Mouse (Mus musculus) intestine, postnatal 0 days (tissue): ENCODE measurements around the gene Phf20. TPM values are rescaled to one million over a fixed set of nuclear protein-coding genes. Genes with fewer than 3 reads are reported as not detected.

Source experiments
- ATAC-seq: fragments of 200-750 bp; cut with Nextera tagmentation; 2 replicates; pipeline ENCODE4 v1.8.0; 2017; ENCODE audit warnings: mild to moderate bottlenecking, moderate TSS enrichment, moderate library complexity
- H3K27ac ChIP-seq: fragments of 300-500 bp; sonication (generic); 2 replicates; pipeline ENCODE4 v1.5.1; 2014; ENCODE audit warnings: mild to moderate bottlenecking, low read depth, low read length, moderate library complexity
- H3K27me3 ChIP-seq: fragments of 300-500 bp; sonication (generic); replicated peaks from 2 replicates; pipeline ENCODE4 v1.6.1; 2014; ENCODE audit warnings: low read length, mixed read lengths; ENCODE audit not compliant: control insufficient read depth, insufficient read depth
- H3K36me3 ChIP-seq: fragments of 300-500 bp; sonication (generic); 2 replicates; pipeline ENCODE4 v1.6.1; 2014; ENCODE audit warnings: mild to moderate bottlenecking, moderate library complexity; ENCODE audit not compliant: control insufficient read depth, insufficient read depth
- H3K4me1 ChIP-seq: fragments of 300-500 bp; sonication (generic); replicated peaks from 2 replicates; pipeline ENCODE4 v1.6.1; 2014; ENCODE audit warnings: antibody characterized with exemption, low read length, mixed read lengths; ENCODE audit not compliant: control insufficient read depth, insufficient read depth
- H3K4me2 ChIP-seq: fragments of 300-500 bp; sonication (generic); replicated peaks from 2 replicates; pipeline ENCODE4 v1.6.1; 2014; ENCODE audit warnings: low read depth, mild to moderate bottlenecking, moderate library complexity
- H3K4me3 ChIP-seq: fragments of 300-500 bp; sonication (generic); 2 replicates; pipeline ENCODE4 v1.5.1; 2014; ENCODE audit warnings: low read depth, low read length
- H3K9ac ChIP-seq: fragments of 300-500 bp; sonication (generic); 2 replicates; pipeline ENCODE4 v1.6.1; 2014; ENCODE audit warnings: mild to moderate bottlenecking, low read depth, low read length
- H3K9me3 ChIP-seq: fragments of 300-500 bp; sonication (generic); 2 replicates; pipeline ENCODE4 v1.6.1; 2016; ENCODE audit warnings: mixed run types; ENCODE audit not compliant: control insufficient read depth
- CTCF ChIP-seq: sonication (generic); IDR thresholded peaks from 2 replicates; pipeline ENCODE4 v1.5.1; 2016; ENCODE audit warnings: low read depth, mild to moderate bottlenecking, control low read depth, antibody characterized with exemption, moderate library complexity
- WGBS: fragments of 180-500 bp; shearing (Covaris S2); extraction: QIAGEN DNeasy Blood & Tissue Kit; methylation state at CpG from one replicate; pipeline ENCODE4 v1.1.7; 2014; 5-methylcytosine and 5-hydroxymethylcytosine counted together
- polyA plus RNA-seq: library from polyadenylated mRNA; unstranded; fragments of >200 nt; fragmentation: Nextera tagmentation; extraction: Ambion mirVana; gene quantifications from 2 replicates; pipeline ENCODE4 v1.2.1, GENCODE M21; 2015

Gene Phf20
- polyA plus RNA-seq, 1 experiment from 2014 or later, result 20.9 TPM

DNA sequence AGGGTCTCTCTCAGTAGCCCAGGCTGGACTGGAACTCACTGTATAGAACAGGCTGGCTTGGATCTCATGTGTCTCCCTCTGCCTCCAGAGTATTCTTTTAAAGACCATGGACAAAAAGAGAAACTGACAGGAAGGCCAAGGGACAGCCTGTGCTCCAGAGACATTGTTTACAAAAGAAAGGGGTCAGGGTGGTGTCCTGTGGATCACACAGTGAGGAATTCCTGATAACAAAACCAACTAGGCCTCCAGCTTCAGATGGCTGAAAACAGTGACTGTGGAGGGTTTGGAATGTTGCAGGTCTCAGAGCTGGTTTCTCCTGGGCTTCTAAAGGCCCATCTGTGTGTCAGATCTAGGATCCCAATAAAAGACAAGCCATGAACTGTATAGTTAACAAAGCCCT is 1.7 kb upstream of the Phf20 start:
- no peak for ATAC-seq
- Histone ChIP-seq H3K9me3 (no peaks in the 10 kb centered on the region), H3K36me3 (no peaks in the 10 kb centered on the region), H3K27me3 (no peaks in the 10 kb centered on the region), H3K9ac (no peak overlapping the region), H3K4me3 (no peak overlapping the region), H3K4me2 (no peak overlapping the region), H3K4me1 (no peaks in the 10 kb centered on the region), H3K27ac (no peak overlapping the region)
- no peak for TF ChIP-seq CTCF

DNA sequence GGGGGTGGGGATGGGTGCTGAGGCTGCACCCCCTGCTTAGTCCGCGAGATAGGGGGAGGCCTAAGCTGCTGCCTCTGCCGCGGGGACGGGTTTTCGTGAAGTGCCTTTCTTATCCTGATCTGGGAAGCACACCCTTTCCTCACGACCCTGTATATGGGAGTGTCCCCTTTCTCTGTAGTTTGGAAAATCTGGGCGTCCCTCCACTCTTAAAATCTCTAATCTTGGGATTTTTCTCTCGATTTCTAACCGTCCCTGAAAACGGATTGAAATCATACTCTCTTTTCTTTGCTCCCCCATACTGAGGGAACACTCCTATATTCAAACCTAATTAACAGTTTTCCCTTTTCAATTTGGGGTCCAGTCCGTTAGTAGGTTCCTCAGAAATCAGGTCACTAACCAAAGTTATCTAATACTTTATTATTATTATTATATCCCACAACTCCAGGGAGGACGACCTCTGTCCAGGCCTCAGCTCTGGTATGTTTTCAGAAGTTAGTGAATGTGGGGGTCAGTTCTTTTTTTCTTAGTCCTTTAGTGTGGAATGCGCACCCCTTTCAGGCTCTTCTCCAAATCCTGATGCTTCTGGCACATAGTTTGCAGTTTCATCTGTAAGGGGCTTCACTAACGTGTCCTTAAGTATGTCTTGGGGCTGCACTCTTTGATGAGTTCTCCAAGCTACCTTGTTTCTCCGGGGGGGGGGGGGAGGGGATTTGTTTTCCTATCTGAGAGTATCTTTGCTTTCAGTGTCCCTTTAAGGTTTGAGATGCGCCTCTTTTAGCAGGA is 1.1 kb downstream of the Phf20 start:
- Histone ChIP-seq H3K4me3 (peak overlapping the region; percentile 58), H3K4me1 (no peaks in the 10 kb centered on the region), H3K36me3 (no peaks in the 10 kb centered on the region), H3K27ac (peak overlapping the region; percentile 94), H3K9ac (peak overlapping the region; percentile 65), H3K4me2 (peak overlapping the region; percentile 88), H3K27me3 (no peaks in the 10 kb centered on the region), H3K9me3 (no peaks in the 10 kb centered on the region)
- no peak for TF ChIP-seq CTCF
- no peak for ATAC-seq
- 6% methylated on average over 17 of the region's 17 CpGs for WGBS

DNA sequence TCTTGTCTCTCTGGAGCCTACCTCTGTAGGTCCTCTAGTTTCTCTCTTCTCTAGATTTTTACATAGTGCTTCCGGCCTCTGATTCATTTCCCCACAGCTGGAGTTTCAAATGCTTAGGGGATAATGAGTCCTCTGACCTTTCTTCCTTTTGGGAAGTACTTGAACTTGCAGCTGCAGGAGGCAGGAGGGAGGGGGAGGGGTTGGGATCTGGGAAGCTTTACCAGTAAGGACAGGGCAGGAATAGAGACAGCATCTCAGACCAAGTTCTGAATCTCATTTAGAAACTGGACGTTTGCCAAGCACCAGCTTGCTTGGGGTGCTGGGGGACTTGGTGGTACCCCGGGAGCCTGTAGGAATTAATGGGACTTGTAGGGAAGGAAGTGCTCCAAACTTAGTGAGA is 3.7 kb downstream of the Phf20 start:
- no peak for ATAC-seq
- WGBS, result 55% methylated on average over 3 of the region's 3 CpGs
- Histone ChIP-seq H3K27ac (no peak overlapping the region), H3K4me3 (no peak overlapping the region), H3K4me2 (no peak overlapping the region), H3K9me3 (no peaks in the 10 kb centered on the region), H3K9ac (no peak overlapping the region), H3K36me3 (no peaks in the 10 kb centered on the region), H3K4me1 (0 out of 2 replicates have a peak, but pooled peaks cover 4% of the 10 kb centered on the region), H3K27me3 (no peaks in the 10 kb centered on the region)
- TF ChIP-seq CTCF, result no peak

DNA sequence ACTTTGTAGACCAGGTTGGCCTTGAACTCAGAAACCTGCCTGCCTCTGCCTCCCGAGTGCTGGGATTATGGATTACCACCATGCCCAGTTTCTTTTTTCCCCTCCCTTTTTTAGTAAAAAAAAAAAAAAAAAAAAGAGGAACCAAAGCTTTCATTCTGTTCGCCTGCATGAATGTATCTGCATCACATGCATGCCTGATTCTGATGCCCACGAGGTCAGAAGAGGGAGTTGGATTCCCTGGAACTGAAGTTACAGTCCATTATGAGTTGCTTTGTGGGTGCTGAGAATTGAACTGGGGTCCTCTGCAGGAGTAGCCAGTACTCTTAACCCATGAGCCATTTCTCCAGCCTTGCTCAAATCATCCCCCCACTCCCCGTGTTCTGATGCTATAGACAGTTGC is 5.2 kb downstream of the Phf20 start:
- Histone ChIP-seq H3K4me1 (0 out of 2 replicates have a peak, but pooled peaks cover 4% of the 10 kb centered on the region), H3K4me3 (no peak overlapping the region), H3K27ac (no peak overlapping the region), H3K36me3 (no peaks in the 10 kb centered on the region), H3K9ac (no peak overlapping the region), H3K4me2 (no peak overlapping the region), H3K9me3 (no peaks in the 10 kb centered on the region), H3K27me3 (no peaks in the 10 kb centered on the region)
- no peak for ATAC-seq
- TF ChIP-seq CTCF, result no peak
- 92% methylated on average over 4 of the region's 4 CpGs for WGBS

DNA sequence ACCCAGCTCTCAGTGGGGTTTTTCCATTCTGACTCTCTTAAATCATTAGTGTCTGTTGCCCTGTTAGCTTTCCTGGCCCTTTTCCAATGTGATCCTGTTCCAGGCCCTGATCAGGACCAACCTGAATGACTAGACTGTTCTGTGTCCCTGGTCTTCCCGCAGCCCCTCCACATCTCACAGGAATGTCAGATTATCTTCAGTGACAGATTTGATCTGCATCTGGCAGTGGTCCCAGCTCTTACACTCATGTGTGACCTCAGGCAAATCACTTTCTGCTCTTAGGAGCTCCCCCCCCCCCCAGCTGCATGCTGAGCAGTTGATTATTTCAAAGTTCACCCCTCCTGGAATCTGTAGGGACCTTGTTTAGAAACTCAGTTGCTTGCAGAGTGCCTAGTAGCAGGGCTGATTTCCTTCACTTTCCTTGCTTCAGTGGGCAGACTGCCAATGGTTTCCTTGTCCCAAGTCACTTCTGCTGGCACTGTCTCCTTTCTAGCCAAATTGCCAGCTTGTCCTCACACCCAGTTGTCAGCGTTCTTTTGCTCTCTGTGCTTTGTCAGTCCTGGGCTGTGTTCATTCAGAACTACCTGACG is 6.7 kb downstream of the Phf20 start:
- Histone ChIP-seq H3K27ac (no peak overlapping the region), H3K36me3 (no peaks in the 10 kb centered on the region), H3K4me1 (0 out of 2 replicates have a peak, but pooled peaks cover 4% of the 10 kb centered on the region), H3K4me2 (no peak overlapping the region), H3K9me3 (no peaks in the 10 kb centered on the region), H3K27me3 (no peaks in the 10 kb centered on the region), H3K4me3 (no peak overlapping the region), H3K9ac (no peak overlapping the region)
- WGBS, result 54% methylated on average over 3 of the region's 3 CpGs
- no peak for TF ChIP-seq CTCF
- ATAC-seq, result no peak

DNA sequence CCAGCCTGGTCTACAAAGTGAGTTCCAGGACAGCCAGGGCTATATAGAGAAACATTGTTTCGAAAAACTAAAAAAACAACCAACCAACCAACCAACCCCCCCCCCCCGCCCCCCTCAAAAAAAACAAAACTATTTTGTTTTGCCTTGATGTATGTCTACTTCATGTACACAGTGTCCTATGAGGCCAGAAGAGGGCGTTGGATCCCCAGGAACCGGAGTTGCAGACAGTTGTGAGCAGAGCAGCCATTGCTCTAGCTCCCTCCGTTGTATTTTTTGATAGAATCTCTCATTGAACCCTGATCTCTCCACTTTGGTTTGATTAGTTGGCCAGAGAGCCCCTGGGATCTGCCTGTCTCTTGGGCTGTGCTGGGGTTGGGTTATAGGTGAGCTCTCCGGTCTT is 7.7 kb downstream of the Phf20 start:
- WGBS, result 91% methylated on average over 6 of the region's 6 CpGs
- no peak for ATAC-seq
- Histone ChIP-seq H3K27ac (no peak overlapping the region), H3K4me2 (no peak overlapping the region), H3K27me3 (no peaks in the 10 kb centered on the region), H3K4me1 (0 out of 2 replicates have a peak, but pooled peaks cover 4% of the 10 kb centered on the region), H3K9me3 (no peaks in the 10 kb centered on the region), H3K9ac (no peak overlapping the region), H3K4me3 (no peak overlapping the region), H3K36me3 (no peaks in the 10 kb centered on the region)
- peak; percentile 38 for TF ChIP-seq CTCF
